Mouse (Mus musculus) limb, embryonic 10.5 days (tissue): ENCODE measurements around the gene Adgrg7. TPM values are rescaled to one million over a fixed set of nuclear protein-coding genes. Genes with fewer than 3 reads are reported as not detected.

Experiments
- DNase-seq: peaks from one replicate; pipeline ENCODE4 v3.0.0-alpha.2; 2017; ENCODE audit warnings: low spot score
- H3K27ac ChIP-seq: fragments of 300-500 bp; sonication (generic); 2 replicates; pipeline ENCODE4 v1.5.1; 2016; ENCODE audit warnings: mild to moderate bottlenecking
- H3K27me3 ChIP-seq: fragments of 300-500 bp; sonication (generic); 2 replicates; pipeline ENCODE4 v1.6.1; 2016; ENCODE audit warnings: low read depth, mild to moderate bottlenecking; ENCODE audit not compliant: poor library complexity, severe bottlenecking
- H3K36me3 ChIP-seq: fragments of 300-500 bp; sonication (generic); 2 replicates; pipeline ENCODE4 v1.6.1; 2016; ENCODE audit warnings: mild to moderate bottlenecking, moderate library complexity
- H3K4me1 ChIP-seq: fragments of 300-500 bp; sonication (generic); 2 replicates; pipeline ENCODE4 v1.6.1; 2016
- H3K4me3 ChIP-seq: fragments of 300-500 bp; sonication (generic); 2 replicates; pipeline ENCODE4 v1.5.1; 2016; ENCODE audit warnings: mild to moderate bottlenecking, moderate library complexity
- H3K9me3 ChIP-seq: fragments of 300-500 bp; sonication (generic); replicated peaks from 2 replicates; pipeline ENCODE4 v1.6.1; 2016; ENCODE audit warnings: mild to moderate bottlenecking
- WGBS: fragments of 180-500 bp; shearing (Covaris S2); methylation state at CpG from one replicate; pipeline ENCODE4 v1.1.7; 2016; 5-methylcytosine and 5-hydroxymethylcytosine counted together
- polyA plus RNA-seq: library from polyadenylated mRNA; unstranded; fragments of >200 nt; fragmentation: Nextera tagmentation; extraction: Ambion mirVana; gene quantifications from 2 replicates; pipeline ENCODE4 v1.2.1, GENCODE M21; 2016

Gene Adgrg7
- not detected in 2 replicates for polyA plus RNA-seq

DNA sequence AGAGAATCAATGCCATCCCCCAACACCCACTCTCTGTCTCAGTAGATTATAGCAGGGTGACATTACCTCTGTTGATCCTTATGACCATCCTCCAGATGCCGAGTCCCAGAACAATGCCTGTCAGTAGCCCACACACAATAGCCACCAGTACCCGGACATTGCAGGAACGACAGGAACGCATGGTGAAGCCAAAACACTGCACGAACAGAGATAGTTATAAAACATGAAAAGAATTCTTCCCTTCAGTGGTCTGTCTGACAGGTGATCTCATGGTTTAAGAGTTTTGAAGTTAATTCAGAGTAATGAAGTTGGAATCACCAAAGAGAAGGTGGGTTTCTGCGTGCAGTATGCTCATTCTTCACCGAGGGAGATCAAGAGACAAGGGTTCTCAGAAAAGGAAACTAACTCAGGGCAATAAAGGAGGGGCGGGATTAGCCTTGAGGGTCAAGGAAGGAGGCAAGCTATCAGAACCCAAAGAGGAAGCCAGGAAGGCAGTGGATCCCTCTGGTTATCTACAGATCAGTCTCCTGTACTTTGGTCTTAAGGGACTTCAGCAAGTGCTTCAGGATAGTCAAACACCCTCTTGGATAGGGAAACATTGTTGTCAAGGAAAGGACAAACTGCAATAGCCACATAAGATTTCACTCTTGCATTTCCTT lies at the start of gene Adgrg7:
Gene Adgrg7, minus strand, starts transcription at position 375 of the 659 bp plus-strand sequence.
- DNase-seq: no peak
- H3K9me3 ChIP-seq: no peaks in the 10 kb centered on the region
- H3K4me1 ChIP-seq: no peaks in the 10 kb centered on the region
- H3K36me3 ChIP-seq: no peaks in the 10 kb centered on the region
- WGBS: 70% methylated on average over 8 of the region's 8 CpGs
- no peak within 1 kb of the TSS for H3K4me3 ChIP-seq
- H3K27me3 ChIP-seq: no peaks in the 10 kb centered on the region
- H3K27ac ChIP-seq: no peak within 1 kb of the TSS

DNA sequence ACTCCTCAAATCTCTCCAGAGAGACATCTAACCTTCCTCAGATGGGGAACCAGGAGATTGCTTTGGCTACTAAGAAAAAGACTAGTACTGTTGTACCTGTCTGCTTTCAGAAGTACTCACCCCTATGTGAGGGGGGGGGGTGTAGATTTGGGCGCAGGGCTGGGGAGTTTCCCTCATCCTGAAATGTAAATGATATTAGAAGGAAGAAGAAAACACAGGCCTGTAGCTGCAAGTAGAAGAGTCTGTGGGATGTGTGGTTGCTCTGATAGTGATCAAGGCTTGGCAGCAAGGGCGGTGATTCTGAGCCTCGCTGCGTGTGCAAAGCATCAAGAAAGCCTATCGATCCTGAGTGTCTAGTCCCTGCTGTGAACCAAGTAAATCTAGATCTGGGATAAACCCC lies 47.3 kb upstream of the Adgrg7 start:
- H3K4me3 ChIP-seq: no peak overlapping the region
- DNase-seq: no peak
- H3K36me3 ChIP-seq: no peaks in the 10 kb centered on the region
- 94% methylated on average over 5 of the region's 5 CpGs for WGBS
- no peaks in the 10 kb centered on the region for H3K27me3 ChIP-seq
- H3K9me3 ChIP-seq: no peaks in the 10 kb centered on the region
- no peaks in the 10 kb centered on the region for H3K4me1 ChIP-seq
- H3K27ac ChIP-seq: no peak overlapping the region

DNA sequence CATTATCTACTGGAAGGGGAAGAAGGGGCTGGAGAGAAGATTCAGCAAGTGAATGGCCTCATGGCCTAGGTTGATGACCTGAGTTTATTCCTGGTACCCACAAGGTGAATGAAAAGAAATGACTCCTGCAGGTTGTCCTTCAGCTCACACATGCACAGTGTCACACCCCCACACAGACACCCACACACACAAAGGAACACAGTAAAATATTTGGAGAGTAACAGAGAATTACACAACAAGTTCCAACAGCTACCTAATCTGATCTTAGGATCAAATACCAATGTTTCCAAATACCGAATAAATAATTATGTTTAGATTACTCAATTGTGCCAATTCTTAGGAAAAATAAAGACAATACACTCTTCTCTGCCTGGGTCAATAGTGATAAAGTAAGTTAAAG lies 37.7 kb upstream of the Adgrg7 start:
- Histone ChIP-seq H3K4me3 (no peak overlapping the region), H3K27me3 (no peaks in the 10 kb centered on the region), H3K27ac (no peak overlapping the region), H3K4me1 (no peaks in the 10 kb centered on the region), H3K36me3 (no peaks in the 10 kb centered on the region), H3K9me3 (no peaks in the 10 kb centered on the region)
- 96% methylated on average over 1 of the region's 1 CpGs for WGBS
- no peak for DNase-seq

DNA sequence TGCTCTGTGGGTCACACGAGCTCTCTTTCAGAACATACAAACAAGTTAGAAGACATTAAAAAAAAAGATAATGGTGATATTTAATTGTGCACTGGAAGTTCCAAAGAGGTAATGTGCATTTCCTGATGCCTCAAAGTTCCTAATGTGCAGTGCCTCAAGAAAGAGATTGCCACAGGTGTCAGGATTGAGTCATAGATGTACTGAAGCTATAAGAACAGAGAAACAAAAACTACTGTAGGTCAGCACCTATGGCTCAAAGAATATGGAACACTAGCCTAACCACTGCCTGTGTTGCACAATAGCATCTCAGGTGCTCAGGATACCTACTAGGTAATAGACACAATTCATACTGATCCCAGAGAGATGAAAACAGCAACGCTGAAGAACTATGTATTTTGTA lies 36.3 kb upstream of the Adgrg7 start:
- DNase-seq: no peak
- Histone ChIP-seq H3K4me1 (no peaks in the 10 kb centered on the region), H3K4me3 (no peak overlapping the region), H3K36me3 (no peaks in the 10 kb centered on the region), H3K27ac (no peak overlapping the region), H3K9me3 (no peaks in the 10 kb centered on the region), H3K27me3 (no peaks in the 10 kb centered on the region)
- 95% methylated on average over 2 of the region's 2 CpGs for WGBS

DNA sequence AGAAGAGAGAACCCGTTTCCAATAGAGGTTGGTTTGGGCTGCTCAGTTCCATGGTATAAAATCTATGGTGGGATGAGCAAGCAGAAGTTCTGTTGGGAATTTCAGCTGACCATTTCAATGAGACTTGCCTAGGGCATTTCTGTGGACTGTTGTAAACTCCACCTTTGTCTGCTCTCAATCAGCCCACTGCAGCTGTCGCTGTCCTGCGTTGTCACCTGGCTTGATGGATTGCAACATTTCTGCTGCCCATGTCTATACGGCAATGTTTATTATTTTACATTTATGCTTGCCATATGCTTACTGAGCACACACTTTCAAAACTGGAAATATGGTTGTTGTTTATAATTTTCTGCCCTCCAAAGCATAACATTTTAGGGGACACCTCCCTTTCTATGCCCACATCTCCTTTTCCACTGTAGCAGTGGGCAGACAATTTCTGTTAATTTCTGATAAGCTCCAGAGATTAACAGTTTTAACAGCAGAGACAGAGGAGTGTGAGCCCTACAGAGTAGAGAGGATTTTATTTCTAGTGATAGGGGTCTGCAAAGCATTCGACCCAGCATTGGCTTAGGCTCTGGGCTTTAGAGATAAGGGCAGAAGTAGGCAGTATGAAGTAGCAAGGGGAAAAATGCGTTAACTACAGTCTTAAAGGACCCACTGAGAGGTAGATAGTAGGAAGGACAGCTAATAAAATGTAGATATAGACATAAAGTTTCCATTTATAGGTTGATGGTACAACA lies 5.9 kb upstream of the Adgrg7 start:
- H3K4me1 ChIP-seq: no peaks in the 10 kb centered on the region
- no peaks in the 10 kb centered on the region for H3K9me3 ChIP-seq
- 81% methylated on average over 6 of the region's 6 CpGs for WGBS
- H3K4me3 ChIP-seq: no peak overlapping the region
- no peak for DNase-seq
- no peaks in the 10 kb centered on the region for H3K27me3 ChIP-seq
- no peak overlapping the region for H3K27ac ChIP-seq
- no peaks in the 10 kb centered on the region for H3K36me3 ChIP-seq

DNA sequence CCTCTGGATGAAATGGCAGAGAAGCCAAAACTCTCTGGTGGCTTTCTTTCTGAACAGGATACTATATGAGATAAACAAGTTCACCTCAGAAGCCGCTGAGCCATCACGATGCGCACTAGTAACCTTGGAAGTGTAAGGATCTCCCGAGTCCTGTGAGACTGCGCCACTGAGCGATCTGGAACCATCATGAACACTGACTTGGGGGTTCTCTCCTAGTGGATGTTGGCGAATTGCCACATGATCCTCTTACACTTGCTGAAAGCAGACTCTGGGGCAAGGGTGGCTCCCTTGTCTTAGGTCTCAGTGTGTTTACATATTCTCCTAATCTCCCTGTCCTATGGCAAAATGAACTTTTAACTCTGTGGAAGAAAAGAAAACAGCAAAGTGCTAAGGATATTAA lies 5.3 kb upstream of the Adgrg7 start:
- WGBS: 91% methylated on average over 7 of the region's 7 CpGs
- no peak for DNase-seq
- H3K27me3 ChIP-seq: no peaks in the 10 kb centered on the region

DNA sequence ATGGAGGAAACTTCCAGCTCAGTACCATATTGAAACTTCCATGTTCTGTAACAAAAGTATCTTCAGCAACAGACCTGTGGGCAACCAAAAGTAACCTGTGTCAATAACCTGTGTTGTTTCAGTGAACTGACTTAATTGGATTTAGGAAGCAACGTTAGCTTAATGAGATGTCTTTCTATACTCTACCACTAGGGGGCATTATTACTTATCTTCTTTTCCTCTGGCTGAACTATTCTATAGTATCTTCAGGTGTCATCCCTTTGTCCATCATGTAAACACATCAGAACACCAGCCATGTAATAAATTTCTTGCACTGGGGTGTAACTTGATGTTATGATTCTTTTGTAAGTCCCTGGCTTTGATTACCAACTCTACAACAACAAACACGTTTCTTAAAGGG lies 4.8 kb upstream of the Adgrg7 start:
- no peaks in the 10 kb centered on the region for H3K9me3 ChIP-seq
- 55% methylated on average over 2 of the region's 2 CpGs for WGBS
- no peaks in the 10 kb centered on the region for H3K36me3 ChIP-seq
- no peak overlapping the region for H3K27ac ChIP-seq
- H3K4me3 ChIP-seq: no peak overlapping the region
- H3K27me3 ChIP-seq: no peaks in the 10 kb centered on the region
- H3K4me1 ChIP-seq: no peaks in the 10 kb centered on the region
- DNase-seq: no peak

More for the DNA sequence above, 5.3 kb upstream of the Adgrg7 start:
- H3K4me1 ChIP-seq: no peaks in the 10 kb centered on the region
- no peaks in the 10 kb centered on the region for H3K36me3 ChIP-seq
- H3K4me3 ChIP-seq: no peak overlapping the region
- no peaks in the 10 kb centered on the region for H3K9me3 ChIP-seq
- H3K27ac ChIP-seq: no peak overlapping the region

DNA sequence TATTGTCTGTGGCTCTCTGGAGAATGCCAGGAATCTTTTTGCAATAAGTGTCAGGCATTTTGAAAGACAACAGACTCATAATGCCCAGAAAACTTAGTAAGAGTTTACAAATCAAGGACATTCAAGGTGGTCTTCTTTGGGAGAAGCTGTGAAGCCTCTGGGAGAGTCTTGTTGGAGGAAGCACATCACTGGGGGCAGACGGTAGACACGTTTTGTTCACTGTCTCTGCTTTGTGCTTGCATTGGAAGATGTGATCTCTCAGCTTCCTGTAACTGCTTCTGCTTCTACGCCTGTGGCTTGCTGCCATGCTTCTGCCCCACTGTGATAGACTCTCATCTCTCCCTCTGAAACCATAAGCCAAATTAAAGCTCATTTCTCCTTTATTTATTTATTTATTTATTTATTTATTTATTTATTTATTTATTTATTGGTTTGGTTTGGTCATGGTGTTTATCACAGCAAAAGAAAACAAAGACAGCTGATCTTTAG lies 3.9 kb upstream of the Adgrg7 start:
- H3K4me1 ChIP-seq: no peaks in the 10 kb centered on the region
- WGBS: 83% methylated on average over 3 of the region's 3 CpGs

DNA sequence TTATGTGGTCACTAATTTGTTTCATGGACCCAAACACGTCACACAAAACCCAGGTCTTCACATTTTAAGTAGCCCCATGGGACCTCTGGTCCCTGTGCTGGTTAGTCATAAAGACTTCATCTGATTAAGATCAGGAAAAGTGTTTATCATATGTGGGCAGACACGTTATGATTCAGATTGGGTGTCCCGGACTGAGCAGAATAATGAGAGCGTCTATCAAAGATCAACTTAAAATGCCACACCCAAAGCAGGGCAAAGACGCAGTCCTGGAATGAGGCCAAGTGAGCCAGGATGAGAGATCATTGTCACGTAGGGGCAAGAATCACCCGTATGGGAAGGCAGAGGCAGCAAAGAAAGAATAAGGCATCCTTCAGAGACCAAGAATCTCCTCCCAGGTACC lies 3.2 kb upstream of the Adgrg7 start:
- no peak overlapping the region for H3K27ac ChIP-seq
- DNase-seq: no peak
- H3K4me3 ChIP-seq: no peak overlapping the region
- H3K27me3 ChIP-seq: no peaks in the 10 kb centered on the region
- 87% methylated on average over 7 of the region's 7 CpGs for WGBS
- H3K36me3 ChIP-seq: no peaks in the 10 kb centered on the region
- H3K4me1 ChIP-seq: no peaks in the 10 kb centered on the region
- no peaks in the 10 kb centered on the region for H3K9me3 ChIP-seq

More for the DNA sequence above, 3.9 kb upstream of the Adgrg7 start:
- no peaks in the 10 kb centered on the region for H3K27me3 ChIP-seq
- DNase-seq: no peak
- H3K4me3 ChIP-seq: no peak overlapping the region
- H3K9me3 ChIP-seq: no peaks in the 10 kb centered on the region
- no peaks in the 10 kb centered on the region for H3K36me3 ChIP-seq
- H3K27ac ChIP-seq: no peak overlapping the region

DNA sequence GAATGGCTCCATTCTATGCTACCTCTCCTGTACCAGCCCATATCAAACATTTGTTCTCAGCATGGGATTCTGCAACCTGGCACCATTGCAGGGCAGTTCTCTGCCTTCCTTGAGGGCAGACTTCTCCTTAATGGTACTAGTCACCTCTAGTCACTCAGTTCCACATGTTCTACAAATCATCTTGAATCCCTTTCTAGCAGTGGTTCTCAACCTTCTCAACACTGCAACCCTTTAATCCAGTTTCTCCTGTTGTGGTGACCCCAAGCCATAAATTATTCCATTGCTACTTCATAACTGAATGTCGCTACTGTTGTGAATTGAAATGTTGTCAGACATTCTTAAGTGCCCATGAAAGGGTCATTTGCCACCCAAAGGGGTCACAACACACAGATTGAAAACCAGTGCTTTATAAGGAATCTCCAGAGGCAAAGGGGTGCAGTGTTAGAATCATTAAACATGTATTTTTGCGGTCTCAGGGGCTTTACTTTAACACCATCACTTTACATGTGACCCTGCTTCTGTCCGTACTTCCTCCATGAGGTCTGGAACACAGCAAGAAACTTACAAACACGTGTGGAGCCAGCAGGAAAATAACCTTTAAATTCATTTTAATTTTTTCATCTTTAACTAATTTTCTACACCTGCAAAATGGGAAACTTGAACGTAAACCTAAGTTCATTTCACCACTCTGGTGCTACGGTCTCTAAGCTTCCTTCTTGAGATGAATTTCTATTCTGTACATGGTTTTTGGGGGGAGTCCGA lies 1.1 kb downstream of the Adgrg7 start:
- H3K4me1 ChIP-seq: no peaks in the 10 kb centered on the region
- no peak overlapping the region for H3K27ac ChIP-seq
- WGBS: 85% methylated on average over 7 of the region's 7 CpGs
- no peaks in the 10 kb centered on the region for H3K9me3 ChIP-seq
- no peak overlapping the region for H3K4me3 ChIP-seq
- H3K27me3 ChIP-seq: no peaks in the 10 kb centered on the region
- H3K36me3 ChIP-seq: no peaks in the 10 kb centered on the region
- no peak for DNase-seq

DNA sequence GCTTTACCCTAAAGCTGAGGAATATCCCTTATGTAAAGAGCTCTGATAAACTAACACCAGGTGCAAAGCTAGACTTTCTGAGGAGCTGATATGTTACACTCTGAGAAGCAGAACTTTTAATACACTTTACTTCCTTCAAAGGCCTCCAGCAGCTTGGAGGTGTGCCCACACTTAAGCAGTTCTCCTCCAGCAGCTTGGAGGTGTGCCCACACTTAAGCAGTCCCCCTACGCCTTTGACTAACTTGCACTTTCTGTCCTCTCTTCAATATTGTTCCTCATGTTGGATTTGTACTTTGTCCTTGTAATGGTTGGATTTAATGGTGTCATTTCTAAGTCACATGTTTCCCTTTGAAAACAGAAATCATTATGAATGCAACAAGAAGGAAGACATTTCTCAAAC lies 1.9 kb downstream of the Adgrg7 start:
- H3K27me3 ChIP-seq: no peaks in the 10 kb centered on the region
- H3K27ac ChIP-seq: no peak overlapping the region
- no peaks in the 10 kb centered on the region for H3K4me1 ChIP-seq
- no peaks in the 10 kb centered on the region for H3K9me3 ChIP-seq
- H3K36me3 ChIP-seq: no peaks in the 10 kb centered on the region
- WGBS: 82% methylated on average over 1 of the region's 1 CpGs
- H3K4me3 ChIP-seq: no peak overlapping the region
- DNase-seq: no peak

DNA sequence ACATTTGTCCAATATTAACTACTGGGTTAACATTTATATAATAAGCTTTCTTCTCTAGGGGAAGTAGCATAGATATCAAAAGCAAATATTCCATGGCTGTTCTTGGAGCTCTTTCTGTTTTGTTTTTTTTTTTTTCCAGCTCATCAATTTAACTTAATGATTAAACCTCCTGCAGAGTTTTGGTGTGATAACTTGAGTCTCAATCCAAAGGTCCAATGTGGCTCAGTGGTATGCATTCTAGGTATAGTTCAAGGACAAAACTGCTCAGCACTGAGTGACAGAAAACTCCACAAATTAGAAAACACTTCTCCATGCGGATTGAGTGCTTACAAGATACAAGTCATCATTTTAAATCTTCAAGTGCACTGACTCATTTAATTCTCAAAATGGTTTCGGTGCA lies 9.7 kb downstream of the Adgrg7 start:
- Histone ChIP-seq H3K36me3 (no peaks in the 10 kb centered on the region), H3K27me3 (no peaks in the 10 kb centered on the region), H3K4me1 (no peaks in the 10 kb centered on the region), H3K9me3 (no peaks in the 10 kb centered on the region; the same call in 1 of the 2 replicates), H3K27ac (no peak overlapping the region), H3K4me3 (no peak overlapping the region)
- DNase-seq: no peak
- 89% methylated on average over 2 of the region's 2 CpGs for WGBS
